Mouse (Mus musculus) limb, embryonic 14.5 days (tissue): ENCODE measurements at regions not wholly inside any gene's neighbourhood (a gene's known extent, or its start where the extent isn't known, plus 50 kb on each side); places are given as distances from the start of the nearest gene placed in this dataset.
A peak's percentile ranks its signal among the peaks of the same experiment; 100 is the strongest.

ENCODE experiments used
- ATAC-seq: fragments of 200-750 bp; cut with Nextera tagmentation; 2 replicates; pipeline ENCODE4 v1.8.0; 2017; ENCODE audit warnings: low read depth, moderate number of reproducible peaks, moderate TSS enrichment; ENCODE audit not compliant: low FRiP score
- DNase-seq: peaks from one replicate; pipeline ENCODE4 v3.0.0-alpha.2; 2015; ENCODE audit warnings: low spot score
- H3K27ac ChIP-seq: fragments of 300-500 bp; sonication (generic); replicated peaks from 2 replicates; pipeline ENCODE4 v1.5.1; 2014; ENCODE audit warnings: low read depth, mild to moderate bottlenecking, low read length, moderate library complexity, mixed read lengths
- H3K27me3 ChIP-seq: fragments of 300-500 bp; sonication (generic); 2 replicates; pipeline ENCODE4 v1.6.1; 2014; ENCODE audit warnings: low read length, mixed read lengths; ENCODE audit not compliant: control insufficient read depth, insufficient read depth
- H3K36me3 ChIP-seq: fragments of 300-500 bp; sonication (generic); 2 replicates; pipeline ENCODE4 v1.6.1; 2014; ENCODE audit warnings: mild to moderate bottlenecking, low read length, moderate library complexity, mixed read lengths; ENCODE audit not compliant: control insufficient read depth, insufficient read depth
- H3K4me1 ChIP-seq: fragments of 300-500 bp; sonication (generic); 2 replicates; pipeline ENCODE4 v1.6.1; 2014; ENCODE audit warnings: antibody characterized with exemption, low read length, mixed read lengths; ENCODE audit not compliant: control insufficient read depth, insufficient read depth
- H3K4me2 ChIP-seq: fragments of 300-500 bp; sonication (generic); replicated peaks from 2 replicates; pipeline ENCODE4 v1.6.1; 2014; ENCODE audit warnings: low read depth, mild to moderate bottlenecking, low read length, moderate library complexity; ENCODE audit not compliant: severe bottlenecking
- H3K4me3 ChIP-seq: fragments of 300-500 bp; sonication (generic); replicated peaks from 2 replicates; pipeline ENCODE4 v1.5.1; 2014; ENCODE audit warnings: low read length
- H3K9ac ChIP-seq: fragments of 300-500 bp; sonication (generic); 2 replicates; pipeline ENCODE4 v1.6.1; 2014; ENCODE audit warnings: mild to moderate bottlenecking, low read depth, low read length, moderate library complexity; ENCODE audit not compliant: severe bottlenecking
- H3K9me3 ChIP-seq: fragments of 300-500 bp; sonication (generic); 2 replicates; pipeline ENCODE4 v1.6.1; 2016; ENCODE audit warnings: low read length; ENCODE audit not compliant: control insufficient read depth
- POLR2A ChIP-seq: fragments of 200-500 bp; IDR thresholded peaks from 2 replicates; pipeline ENCODE4 v1.8.0; 2012; ENCODE audit warnings: inconsistent platforms, mild to moderate bottlenecking, moderate library complexity, borderline replicate concordance; ENCODE audit not compliant: insufficient read depth, insufficient read length; ENCODE audit errors: extremely low read depth
- WGBS: fragments of 180-500 bp; shearing (Covaris S2); extraction: QIAGEN DNeasy Blood & Tissue Kit; methylation state at CpG from one replicate; pipeline ENCODE4 v1.1.7; 2014; 5-methylcytosine and 5-hydroxymethylcytosine counted together

DNA sequence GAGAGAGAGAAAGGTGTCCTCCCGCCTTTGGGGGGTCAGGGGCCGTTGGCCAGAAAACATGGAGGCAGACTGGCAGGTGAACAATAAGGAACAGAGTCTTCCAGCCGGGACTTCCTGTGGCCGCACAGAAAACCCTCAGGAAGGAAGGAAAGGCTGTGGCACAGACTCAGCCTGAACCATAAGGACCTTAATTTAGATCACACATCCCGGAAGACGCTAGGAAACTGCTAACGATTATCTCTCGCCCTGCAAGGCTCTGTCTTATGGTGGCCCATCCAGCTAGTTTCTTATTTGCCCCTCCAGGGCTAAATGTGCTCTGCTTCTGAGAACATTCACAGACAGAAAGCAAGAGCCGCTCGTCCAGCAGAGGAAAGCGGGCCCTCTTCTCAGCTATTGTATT, 130.0 kb upstream of the Haao start:
- WGBS = 76% methylated on average over 11 of the region's 11 CpGs
- DNase-seq = no peak
- no peak overlapping the region for H3K27ac ChIP-seq
- H3K36me3 ChIP-seq = no peaks in the 10 kb centered on the region
- H3K4me3 ChIP-seq = no peak overlapping the region
- ATAC-seq = no peak
- H3K9me3 ChIP-seq = no peaks in the 10 kb centered on the region
- TF ChIP-seq POLR2A = no peak
- peaks cover 42% of the 10 kb centered on the region for H3K4me1 ChIP-seq
- no peak overlapping the region for H3K9ac ChIP-seq
- no peak overlapping the region for H3K4me2 ChIP-seq
- H3K27me3 ChIP-seq = no peaks in the 10 kb centered on the region

- WGBS = 97% methylated on average over 7 of the region's 7 CpGs
- Histone ChIP-seq H3K9me3 (no peaks in the 10 kb centered on the region), H3K27me3 (no peaks in the 10 kb centered on the region), H3K27ac (no peak overlapping the region), H3K9ac (no peak overlapping the region), H3K4me2 (no peak overlapping the region), H3K36me3 (no peaks in the 10 kb centered on the region), H3K4me1 (peaks cover 32% of the 10 kb centered on the region), H3K4me3 (no peak overlapping the region)
- no peak for TF ChIP-seq POLR2A
- DNase-seq (no peak), ATAC-seq (no peak)
These were observed 128.1 kb upstream of the Haao start for GRCm38 (mm10) chr17:83975813-83976212.

DNA sequence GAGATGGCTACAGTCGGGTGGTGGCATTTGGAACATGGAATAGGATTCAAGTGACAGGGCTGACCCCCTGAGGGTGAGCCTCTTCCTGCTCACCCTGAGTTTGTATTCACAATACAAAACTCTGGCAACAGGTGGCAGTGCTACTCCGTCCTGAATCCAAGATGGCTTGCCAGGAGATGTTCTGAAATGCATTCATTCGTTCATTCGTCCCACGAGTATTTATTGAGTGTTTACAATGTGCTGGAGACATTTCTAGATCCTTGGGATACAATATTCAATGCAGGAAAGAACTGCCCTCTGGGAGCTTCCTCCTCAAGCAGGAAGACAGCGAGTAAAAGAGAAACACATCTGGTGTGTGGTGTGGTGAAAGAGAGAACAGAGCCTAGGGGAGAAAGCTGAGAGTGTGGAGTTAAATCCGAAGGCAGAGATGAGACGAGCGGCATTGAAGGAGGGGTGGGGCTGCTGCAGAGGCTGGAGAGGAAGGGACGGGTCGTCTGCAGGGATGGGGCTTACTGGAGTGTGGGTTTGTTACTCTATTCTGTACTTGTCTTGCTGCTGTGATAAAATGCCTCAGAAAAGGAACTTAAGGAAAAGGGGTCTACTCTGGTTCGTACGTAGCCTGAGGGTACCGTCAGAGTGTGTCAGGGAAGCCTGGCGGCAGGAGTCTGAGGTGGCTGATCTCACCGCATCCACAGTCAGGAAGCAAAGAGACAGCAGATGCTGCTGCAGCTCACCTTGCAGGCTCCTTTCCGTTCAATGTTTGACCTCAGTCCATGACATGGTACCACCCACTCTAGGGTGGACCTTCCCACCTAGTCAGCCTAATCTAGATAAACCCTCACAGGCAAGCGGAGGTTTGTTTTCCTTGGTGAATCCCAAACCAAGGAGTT, 125.9 kb upstream of the Haao start:
- peak; percentile 72 for ATAC-seq

GRCm38 (mm10) chr17:83972874-83973273, 125.1 kb upstream of the Haao start:
- ATAC-seq = peak; percentile 6; the same call in 1 of the 2 replicates

More for the DNA sequence above, 125.9 kb upstream of the Haao start:
- no peaks in the 10 kb centered on the region for H3K27me3 ChIP-seq
- WGBS = 18% methylated on average over 18 of the region's 18 CpGs
- no peaks in the 10 kb centered on the region for H3K9me3 ChIP-seq
- no peak overlapping the region for H3K4me3 ChIP-seq
- H3K36me3 ChIP-seq = no peaks in the 10 kb centered on the region
- TF ChIP-seq POLR2A = no peak
- DNase-seq = peak; percentile 80
- peaks cover 31% of the 10 kb centered on the region for H3K4me1 ChIP-seq
- peak overlapping the region; percentile 28 for H3K4me2 ChIP-seq
- peak overlapping the region; percentile 76 for H3K27ac ChIP-seq
- no peak overlapping the region for H3K9ac ChIP-seq

DNA sequence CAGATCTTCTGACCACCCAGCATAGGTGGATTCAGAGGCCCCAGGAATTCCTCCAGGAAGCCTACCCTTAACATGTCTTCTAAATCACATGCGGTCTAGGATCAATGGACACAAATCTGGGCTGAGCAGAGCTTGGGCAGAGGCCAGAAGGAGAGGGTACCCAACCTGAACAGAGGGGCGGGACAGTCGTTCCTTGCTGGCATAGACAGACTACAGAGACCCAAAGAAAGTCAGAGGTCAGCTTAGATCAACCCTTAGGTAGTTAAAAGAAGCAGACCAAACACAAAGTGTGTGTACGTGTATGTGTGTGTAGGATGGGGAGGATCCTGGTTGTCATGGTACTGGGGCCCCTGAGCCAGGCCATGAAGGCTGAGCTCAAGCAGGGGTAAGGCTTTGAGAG, 124.7 kb upstream of the Haao start:
- peaks cover 29% of the 10 kb centered on the region for H3K4me1 ChIP-seq
- H3K4me3 ChIP-seq = no peak overlapping the region
- 88% methylated on average over 4 of the region's 4 CpGs for WGBS
- H3K9ac ChIP-seq = no peak overlapping the region
- H3K4me2 ChIP-seq = no peak overlapping the region
- no peak overlapping the region for H3K27ac ChIP-seq
- no peak for ATAC-seq
- no peaks in the 10 kb centered on the region for H3K27me3 ChIP-seq
- no peak for TF ChIP-seq POLR2A
- no peaks in the 10 kb centered on the region for H3K36me3 ChIP-seq
- no peaks in the 10 kb centered on the region for H3K9me3 ChIP-seq
- no peak for DNase-seq

More at GRCm38 (mm10) chr17:83972874-83973273, 125.1 kb upstream of the Haao start:
- no peak overlapping the region for H3K4me2 ChIP-seq
- 63% methylated on average over 5 of the region's 5 CpGs for WGBS
- no peak overlapping the region for H3K9ac ChIP-seq
- H3K27me3 ChIP-seq = no peaks in the 10 kb centered on the region
- no peak overlapping the region for H3K27ac ChIP-seq
- H3K4me1 ChIP-seq = peaks cover 29% of the 10 kb centered on the region
- no peaks in the 10 kb centered on the region for H3K9me3 ChIP-seq
- TF ChIP-seq POLR2A = no peak
- no peak overlapping the region for H3K4me3 ChIP-seq
- no peaks in the 10 kb centered on the region for H3K36me3 ChIP-seq
- DNase-seq = no peak
